Mouse (Mus musculus) bone marrow macrophage, adult 2 months (primary cell): ENCODE measurements around the gene Tekt1.

ENCODE experiments used
- CTCF ChIP-seq: IDR thresholded peaks from 2 replicates; pipeline ENCODE4 v1.5.1; 2012; ENCODE audit warnings: low read depth, mild to moderate bottlenecking, low read length, moderate library complexity
- POLR2A ChIP-seq: IDR thresholded peaks from 2 replicates; pipeline ENCODE4 v1.6.1; 2012; ENCODE audit warnings: mild to moderate bottlenecking, low read depth, low read length, borderline replicate concordance

- TF ChIP-seq CTCF (no peak), POLR2A (no peak)
These were observed 2.3 kb upstream of the Tekt1 start for GRCm38 (mm10) chr11:72364526-72364925.
